Mouse (Mus musculus) cerebellum, adult (tissue): ENCODE measurements at regions not wholly inside any gene's neighbourhood (a gene's known extent, or its start where the extent isn't known, plus 50 kb on each side); places are given as distances from the start of the nearest gene placed in this dataset.

ENCODE experiments used
- ATAC-seq: cut with Nextera tagmentation; 2 replicates; pipeline ENCODE4 v1.9.2; 2017; ENCODE audit warnings: mild to moderate bottlenecking, moderate library complexity, mixed read lengths; ENCODE audit not compliant: insufficient number of reproducible peaks, low FRiP score, low TSS enrichment

DNA sequence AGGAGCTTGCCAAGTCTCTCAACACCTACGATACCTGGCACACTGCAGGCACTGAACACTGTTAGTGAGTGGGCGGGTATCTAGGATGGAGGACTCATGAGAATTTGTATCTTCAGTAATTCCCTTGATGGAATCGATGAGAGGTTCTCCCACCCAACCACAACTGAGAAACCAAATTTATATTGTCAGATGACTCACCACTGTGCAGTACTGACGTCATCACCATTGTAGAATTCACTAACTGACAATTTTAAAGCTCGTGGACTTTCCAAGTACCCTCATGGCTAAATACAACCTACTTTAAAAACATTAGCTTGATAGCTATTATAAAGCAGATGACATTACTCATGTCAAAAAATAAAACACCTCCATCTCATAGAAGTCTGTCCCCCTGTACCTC lies 128.4 kb upstream of the Mtap start:
- no peak for ATAC-seq

DNA sequence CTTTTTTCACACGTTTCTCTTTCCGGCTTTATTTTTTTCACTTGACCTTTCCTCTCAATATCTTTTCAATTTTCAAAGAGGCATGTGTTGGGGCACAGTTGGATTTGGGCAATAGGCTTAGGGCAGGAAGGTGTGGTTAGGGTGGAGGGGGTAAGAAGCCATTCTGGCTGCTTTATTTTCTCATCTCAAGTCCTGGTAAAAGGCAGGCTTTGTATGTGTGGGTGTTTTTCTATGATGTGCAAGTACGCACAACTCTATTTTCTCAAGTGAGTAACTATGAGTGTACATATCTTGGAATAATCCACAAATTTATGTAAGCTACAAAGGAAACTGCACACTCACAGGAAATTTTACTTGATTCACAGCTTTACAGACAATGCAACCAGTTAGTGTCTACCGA lies 121.5 kb upstream of the Ifne start:
- ATAC-seq = no peak

DNA sequence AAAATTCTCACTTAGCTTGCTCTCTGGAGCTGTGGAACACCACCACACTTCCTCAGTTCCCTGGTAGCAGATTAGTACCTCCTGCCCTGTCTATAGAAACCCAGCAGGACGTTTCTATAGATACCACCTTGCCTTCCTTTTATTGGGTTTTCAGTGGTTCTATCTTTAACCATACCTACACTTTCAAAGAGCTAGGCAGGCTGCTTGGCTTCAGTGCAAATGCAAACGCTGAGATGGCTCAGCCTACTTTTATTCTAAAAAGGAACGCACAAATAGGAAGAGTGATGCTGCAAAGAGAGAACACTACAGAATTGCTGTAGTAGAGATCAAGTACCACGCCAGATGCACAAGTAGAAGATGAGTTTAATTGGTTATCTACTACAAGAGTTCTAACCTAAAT lies 120.9 kb upstream of the Ifne start:
- no peak for ATAC-seq

DNA sequence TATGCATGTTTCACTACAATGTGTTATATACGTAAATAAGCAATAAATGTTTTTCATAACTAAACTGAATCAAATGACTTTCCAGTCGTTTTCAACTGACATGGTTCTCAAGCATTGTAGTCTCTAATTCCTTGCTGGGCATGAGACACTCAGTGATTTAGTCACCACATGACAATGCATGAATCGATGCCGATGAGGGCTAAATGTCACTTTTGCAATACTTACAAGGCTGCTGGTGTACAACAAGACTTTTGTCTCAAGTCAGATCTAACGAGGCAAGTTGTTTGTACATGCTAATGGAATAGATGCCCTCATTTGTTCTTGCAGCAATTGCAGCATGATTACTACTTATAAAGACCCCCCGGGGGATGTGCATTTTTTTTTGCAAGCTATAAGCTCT lies 120.2 kb upstream of the Ifne start:
- no peak for ATAC-seq

DNA sequence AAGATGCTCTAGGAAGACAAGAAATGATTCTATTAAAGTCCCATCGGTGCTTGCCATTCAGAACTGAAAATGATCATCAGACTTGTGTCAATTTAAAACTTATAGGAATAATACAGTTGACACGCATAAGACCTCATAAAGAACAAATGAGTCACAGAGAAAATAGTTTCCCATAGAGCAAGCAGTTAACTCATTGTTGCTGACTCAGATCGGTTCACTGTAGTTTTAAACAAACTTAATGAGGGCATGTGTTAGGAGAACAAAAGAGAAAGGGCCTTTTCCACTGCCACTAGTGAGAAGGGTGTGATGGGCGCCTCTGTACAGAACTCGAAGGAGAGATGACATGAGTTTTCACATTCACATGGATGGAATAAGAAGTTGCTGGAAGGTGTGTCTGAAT lies 118.3 kb upstream of the Ifne start:
- no peak for ATAC-seq

DNA sequence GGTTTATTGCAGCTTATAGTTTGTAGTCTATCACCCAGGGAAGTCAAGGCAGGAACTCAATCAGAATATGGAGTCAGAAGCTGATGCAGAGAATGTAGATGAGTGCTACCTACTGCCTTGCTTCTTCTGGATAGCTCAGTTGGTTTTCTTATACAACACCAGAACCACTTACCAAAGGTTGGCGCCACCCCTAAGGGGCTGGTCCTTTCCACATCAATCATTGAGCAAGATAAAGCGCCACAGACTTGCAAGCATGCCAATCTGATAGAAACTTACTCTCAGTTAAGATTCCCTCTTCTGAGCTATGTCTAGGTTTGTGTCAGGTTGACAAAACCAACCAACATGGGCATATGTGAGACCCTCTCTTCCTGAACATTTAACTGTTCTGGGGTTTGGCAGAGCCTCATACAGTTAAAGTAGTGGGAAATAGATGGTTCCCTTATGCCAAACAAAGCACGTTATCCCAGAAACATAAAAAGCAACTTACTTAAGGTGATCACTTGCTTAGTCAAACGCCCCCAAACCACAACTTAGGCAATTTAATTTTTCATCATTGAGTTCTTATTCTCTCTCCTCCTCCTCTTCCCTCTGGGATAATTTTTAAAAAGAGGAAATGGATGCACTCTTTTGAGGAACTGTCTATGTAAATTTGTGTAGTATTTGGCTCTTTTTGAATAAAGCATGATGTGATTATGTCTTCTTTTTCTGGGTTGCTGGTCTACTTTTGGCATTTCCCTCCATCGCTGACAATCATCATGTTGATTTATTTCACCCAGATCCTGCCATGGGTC lies 115.3 kb upstream of the Ifne start:
- no peak for ATAC-seq

DNA sequence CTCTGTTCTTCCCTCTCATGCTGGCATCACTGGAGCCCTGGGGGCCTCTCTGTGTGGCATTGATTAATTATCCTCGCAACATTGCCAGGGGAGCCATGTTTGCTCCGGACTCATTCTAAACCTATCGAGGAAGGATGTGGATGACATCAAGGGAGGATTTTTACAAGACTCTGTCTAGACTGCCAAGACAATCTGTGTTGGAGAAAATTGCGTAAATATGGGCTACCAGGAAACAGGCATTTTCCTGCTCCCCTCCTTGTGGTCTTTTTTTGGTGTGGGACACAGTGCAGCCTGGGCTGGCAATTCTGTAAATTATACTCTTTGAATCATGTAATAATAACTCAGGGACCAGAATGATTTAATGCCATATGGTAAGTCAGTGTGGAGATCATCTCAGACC lies 114.5 kb upstream of the Ifne start:
- no peak for ATAC-seq

DNA sequence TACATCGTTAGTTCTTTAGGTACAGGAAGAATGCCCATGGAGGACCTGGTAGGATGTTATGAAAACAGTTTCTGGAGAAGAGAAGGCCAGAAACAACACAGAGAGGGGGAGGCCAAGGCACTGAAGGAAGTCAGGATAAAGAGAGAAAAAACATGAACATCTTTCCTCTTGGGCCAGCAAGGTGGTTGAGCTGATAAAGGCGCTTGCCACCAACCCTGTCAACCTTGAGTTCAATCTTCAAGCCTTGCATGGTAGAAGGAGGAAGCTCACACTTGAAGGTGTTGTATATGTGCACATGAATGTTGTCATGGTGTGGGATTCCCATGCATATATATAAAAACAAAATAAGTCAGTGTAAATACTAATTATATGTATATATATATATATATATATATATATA lies 112.5 kb upstream of the Ifne start:
- no peak for ATAC-seq

DNA sequence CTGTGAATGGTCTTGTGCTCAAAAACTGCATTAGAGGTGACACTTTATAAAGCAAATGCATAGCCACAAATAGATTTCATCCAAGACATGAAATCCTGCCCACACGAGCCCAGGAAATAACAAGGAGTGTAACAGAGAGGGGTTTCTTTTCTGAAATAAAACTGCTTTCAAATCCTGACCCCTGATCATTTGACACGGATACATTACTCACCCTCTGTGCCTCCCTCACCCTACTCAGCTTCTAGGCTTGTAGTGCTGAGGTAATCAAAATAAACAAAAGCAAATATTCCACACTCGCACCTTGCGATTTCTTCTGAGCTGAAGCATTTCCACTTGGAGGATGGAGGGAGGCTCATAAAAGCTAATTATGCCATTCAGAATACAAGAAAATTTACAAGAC lies 108.4 kb upstream of the Ifne start:
- ATAC-seq = no peak

DNA sequence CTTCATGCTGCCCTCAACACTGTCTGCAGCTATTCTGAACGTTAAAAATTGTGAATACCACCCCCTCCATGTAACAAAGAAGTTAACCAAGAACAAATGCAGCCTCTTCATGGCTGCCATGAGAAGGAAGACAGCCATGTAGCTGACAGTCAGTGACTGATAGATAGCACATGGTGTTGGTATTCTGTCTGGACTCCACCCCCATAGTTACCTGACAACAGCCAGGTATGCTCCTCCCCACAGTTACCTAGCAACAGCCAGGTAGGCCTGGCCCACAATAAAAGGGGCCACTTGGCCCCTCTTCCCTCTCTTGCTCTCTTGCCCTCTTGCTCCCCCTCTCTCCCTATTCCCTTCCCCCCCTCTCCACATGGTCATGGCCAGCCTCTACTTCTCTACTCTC lies 107.1 kb upstream of the Ifne start:
- ATAC-seq = no peak

DNA sequence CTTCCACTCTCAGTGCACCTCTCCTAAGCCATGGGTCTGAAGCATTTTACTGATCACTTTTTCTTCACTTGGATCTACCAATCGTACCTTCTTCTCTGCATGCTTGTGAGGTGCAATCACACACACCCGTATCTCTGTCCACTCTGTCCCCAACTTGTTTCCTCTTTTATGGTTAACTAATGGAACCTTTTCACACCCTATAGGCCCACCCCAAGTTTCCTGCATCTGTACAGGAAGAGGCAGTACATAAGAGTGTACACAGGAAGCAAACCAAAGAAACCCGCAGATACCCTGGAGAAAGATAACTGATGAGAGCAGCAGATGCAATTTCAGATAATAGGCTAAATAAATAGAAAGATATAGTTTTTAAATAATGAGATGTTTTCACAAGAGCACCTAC lies 102.5 kb upstream of the Ifne start:
- no peak for ATAC-seq

DNA sequence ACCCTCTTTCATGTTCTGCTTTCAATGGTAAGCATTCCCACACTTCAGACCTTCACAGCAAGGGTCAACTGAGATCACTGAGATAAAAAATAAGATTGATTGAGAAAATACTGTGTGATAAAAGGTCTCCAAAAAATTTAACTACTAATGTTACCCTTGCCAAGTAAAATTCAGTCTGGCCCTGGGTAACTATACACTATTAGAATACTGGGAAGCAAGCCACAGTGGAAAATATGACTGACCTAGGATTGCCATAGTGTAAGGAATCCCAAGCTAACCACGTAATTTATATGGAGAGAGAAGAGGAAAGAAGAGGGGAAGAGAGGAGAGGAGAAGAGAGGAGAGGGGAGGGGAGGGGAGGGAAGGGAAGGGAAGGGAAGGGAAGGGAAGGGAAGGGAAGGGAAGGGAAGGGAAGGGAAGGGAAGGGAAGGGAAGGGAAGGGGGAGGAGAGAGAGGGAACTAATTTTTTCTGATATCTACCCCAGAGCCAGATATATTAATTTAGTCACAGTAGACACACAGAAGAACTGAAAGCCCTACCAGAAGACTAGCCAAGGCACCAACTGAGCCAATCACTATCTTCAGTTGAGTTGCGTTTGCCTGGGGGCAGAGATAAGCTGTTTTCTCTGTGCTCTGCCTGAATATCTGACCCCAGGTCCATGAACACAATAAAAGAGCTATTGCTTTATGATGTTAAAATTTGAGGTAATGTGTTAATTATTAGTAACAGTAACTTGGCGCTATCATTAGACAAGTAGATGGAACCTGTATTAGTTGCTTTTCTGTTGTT lies 97.3 kb upstream of the Ifne start:
- ATAC-seq = no peak

DNA sequence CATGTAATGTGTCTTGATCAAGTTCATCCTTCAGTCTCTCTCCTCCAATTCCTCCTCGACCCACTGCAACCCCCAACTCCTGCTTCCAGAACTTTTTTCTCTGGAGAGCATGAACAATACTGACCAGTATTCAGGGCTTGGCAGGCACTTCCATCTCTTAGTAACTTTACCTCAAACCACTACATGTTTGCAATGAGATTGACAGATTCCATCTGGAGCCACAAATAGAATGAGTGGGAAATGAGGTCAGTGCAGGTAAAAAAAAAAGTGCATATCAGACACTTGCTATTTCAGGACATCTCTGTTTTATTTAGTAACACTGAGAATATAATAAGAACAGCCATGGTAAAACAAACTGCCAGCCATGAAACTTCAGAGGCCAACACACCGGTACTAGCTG lies 94.5 kb upstream of the Ifne start:
- ATAC-seq = no peak

DNA sequence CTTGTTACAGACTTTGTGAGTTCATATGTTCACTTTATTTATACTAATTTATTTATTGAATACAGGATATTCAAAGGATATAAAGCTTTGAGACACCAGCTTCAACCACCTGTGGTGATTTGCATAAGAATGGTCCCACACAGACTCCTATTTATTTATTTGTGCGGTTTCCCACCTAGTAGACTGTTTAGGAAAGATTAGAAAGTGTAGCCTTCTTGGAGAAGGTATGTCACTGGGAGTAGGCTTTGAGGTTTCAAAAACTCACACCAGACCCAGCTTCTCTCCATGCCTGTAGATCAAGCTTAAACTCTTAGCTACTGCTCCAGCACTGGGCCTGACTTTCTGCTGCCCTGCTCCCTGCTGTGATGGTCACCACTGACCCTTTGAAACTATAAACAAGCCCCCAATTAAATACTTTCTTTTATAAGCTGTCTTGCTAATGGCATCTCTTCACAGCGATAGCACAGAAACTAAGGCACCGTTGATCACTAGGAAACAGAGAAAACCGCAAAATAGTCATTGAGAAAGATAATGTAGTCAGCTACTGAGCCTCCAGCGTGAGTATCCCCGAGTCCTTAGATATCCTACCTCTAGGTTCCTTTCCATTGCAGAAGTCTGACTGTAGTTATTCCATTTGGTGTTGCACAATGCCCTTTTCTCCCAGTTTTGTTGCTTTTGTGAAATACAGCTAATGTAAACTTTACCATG lies 89.3 kb upstream of the Ifne start:
- no peak for ATAC-seq

DNA sequence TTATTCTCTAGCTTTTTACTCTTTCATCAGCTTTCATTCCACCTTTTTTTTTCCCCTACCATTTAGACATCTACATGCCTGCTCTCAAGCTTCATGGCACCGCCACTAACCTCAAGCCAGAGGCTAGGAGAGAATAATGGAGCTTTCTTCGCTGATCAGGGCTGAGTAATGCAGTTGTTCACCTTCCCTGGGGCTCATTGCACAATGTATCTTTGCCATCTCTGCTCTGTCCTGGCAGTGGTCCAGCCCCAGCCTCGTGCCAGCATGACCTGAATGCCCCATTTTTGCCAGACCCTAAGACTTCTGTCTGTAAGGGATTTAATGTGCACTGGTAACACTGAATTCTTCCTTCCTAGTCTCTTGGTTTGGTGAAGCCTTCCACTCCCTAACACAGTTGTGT lies 79.6 kb upstream of the Ifne start:
- ATAC-seq = no peak

DNA sequence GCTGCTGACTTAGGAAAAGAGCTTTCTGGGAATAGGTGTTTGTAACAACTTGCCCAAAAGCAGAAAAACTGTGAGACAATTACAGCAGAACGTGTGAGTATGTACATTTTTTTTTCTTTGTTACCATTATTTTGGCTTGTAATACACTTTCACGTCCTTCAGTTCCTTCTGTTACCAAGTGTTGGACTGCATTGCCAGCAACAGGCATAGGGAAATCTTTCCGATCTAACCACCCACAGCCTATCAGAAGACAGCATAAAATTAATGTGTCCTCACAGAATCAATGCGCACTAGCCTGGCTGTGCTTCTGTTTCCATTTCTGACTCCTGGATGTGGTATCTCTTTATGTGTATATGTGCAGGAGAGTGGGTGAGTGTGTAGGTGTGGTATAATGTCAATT lies 76.6 kb upstream of the Ifne start:
- ATAC-seq = no peak

DNA sequence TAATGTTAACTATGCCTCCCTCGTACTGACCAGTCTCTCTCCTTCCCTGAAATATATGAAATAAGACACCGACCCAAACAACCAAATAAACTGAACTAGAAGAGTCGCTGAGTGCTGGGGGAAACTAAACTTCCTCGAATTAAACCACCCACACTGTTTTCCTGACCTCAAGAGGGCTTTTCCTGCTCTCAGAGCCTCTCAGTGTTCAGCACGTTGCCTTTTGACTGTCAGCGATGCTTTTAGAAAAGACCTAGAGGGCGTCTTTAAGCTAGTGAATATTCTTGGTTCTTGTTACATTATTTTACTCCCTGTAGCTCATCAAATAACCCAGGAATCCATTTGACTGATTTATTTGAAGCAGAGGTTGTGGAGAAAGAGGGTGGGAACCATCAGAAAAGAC lies 76.2 kb upstream of the Ifne start:
- ATAC-seq = no peak

DNA sequence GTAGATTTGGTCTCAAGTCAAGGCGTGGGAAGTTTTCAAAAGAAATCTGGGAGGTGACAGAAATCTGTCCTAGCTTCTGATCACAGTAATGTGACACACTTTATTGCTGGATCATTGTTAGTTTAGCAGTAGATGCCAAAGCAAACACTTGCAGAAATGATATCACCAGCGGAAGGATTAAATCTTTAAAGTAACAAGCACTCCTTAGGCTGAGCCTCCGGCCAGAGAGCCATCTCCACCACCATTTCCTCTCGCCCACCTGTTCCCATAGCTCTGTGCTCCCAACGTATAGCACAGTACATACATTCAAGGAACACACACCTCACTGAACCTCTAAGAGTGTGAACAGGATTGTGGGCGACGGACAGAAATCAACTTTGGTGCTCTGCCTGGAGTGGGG lies 75.6 kb upstream of the Ifne start:
- no peak for ATAC-seq

DNA sequence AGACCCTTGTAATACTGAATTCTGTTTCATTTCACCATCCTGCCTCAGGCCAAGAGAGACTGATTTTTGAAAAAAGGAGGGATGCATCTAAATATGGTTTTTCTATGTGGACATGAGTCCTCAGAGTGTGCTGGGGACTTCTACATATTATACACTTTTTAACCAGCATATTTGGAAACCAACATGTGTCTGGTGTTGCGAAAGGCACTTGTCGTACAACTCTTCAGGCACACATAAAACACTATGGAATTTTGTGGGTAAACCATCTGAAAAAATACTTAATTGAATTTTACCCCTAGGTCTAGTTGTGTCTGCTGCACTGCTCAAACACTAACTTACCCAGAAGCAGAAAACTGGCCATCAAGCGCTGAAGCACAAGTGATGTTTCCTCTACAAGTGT lies 74.0 kb upstream of the Ifne start:
- ATAC-seq = no peak

DNA sequence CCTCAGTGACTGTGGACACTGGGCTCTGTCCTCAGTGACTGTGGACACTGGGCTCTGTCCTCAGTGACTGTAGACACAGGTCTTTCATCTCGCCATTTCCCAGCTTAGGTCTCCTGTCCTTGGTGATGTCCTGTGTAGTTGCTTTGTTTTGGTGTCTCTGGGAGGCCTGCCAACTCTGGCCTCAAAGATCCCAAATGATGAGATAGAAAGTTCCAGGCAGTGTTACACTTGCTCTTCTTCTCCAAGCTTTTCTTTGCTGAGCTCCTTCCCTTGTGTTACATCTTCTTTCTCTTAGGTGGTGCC lies 71.0 kb upstream of the Ifne start:
- no peak for ATAC-seq

DNA sequence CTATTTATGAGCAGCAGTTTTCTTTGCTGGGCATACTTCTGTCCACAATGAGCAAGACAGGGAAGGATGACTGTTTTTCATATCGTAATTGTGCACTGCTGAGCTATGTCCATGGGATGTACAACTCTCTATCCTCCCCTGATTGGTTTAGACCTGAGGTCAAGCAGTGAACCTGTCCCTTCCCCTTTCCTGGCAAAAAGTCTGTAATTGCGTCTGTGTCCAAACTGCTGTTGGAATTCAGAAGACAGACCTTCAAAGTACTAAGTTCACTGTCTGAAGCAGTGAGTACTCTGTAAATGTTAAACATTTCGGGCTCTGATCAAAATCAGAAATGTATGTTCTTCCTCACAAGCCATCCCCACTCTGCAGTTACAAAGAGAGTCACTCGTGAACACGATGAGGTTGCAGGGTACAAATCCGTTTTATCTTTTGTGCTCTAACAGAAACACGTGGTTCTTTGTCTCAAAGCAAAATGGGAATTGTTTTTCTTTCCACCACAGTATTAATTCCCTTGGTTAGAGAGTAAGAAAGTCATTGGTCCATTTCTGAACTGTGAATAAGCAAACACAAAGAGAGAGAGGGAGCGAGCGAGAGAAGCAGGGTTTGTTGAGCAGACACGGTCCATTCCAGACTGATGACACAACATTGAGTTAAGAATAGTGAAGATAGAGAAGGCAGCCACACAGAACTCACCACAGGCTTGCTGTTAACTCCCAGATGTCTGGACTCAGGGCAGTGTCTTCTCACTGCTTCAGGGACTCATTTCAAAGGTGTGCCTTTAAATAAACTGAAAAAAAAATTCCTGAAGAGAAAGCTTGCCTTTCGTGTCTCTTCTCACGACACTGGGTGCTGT lies 70.4 kb upstream of the Ifne start:
- no peak for ATAC-seq
